Mouse (Mus musculus): Measurements from ENCODE around the gene Tspan18. TPM values are rescaled to one million over a fixed set of nuclear protein-coding genes. Genes with fewer than 3 reads are reported as not detected.

Tspan18 gene
- polyA plus RNA-seq, 1 experiment from 2014 or later = 54.1 TPM

DNA sequence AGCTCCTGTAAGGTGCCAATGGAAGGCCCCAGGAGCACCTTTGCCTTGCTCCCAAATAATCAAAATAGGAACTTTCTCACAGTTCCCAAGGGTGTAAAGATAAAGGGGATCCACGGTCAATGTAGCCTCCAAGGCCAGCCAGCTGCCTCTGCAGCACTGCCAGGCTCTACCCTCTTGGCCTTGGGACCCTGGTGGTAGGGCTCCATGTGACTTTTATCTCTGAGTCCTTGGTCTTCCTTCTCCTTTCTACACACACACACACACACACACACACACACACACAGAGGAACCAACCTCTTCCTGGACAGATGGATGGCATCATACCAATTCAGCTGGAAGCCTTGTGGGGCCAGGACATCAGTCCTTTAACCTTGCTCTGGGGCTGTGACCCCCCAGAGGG, 102.2 kb downstream of the Tspan18 start:
- no peak overlapping the region for H3K4me2 ChIP-seq (ENCODE audit: low read depth, low read length, severe bottlenecking)
- H3K4me1 ChIP-seq (replicated peaks; ENCODE audit: control insufficient read depth, insufficient read depth, low read length) = peaks cover 24% of the 10 kb centered on the region
- no peaks in the 10 kb centered on the region for H3K9me3 ChIP-seq (ENCODE audit: control insufficient read depth, low read length)
- no peak overlapping the region for H3K4me3 ChIP-seq (ENCODE audit: low read depth, low read length)
- no peaks in the 10 kb centered on the region for H3K36me3 ChIP-seq (ENCODE audit: control insufficient read depth, insufficient read depth, low read length)
- no peak overlapping the region for H3K9ac ChIP-seq (ENCODE audit: low read length)
- H3K27ac ChIP-seq (ENCODE audit: low read depth, low read length) = no peak overlapping the region
- no peaks in the 10 kb centered on the region for H3K27me3 ChIP-seq (ENCODE audit: control insufficient read depth, insufficient read depth, low read length)
- 59% methylated on average over 1 of the region's 1 CpGs for WGBS
- ATAC-seq (replicated peaks; ENCODE audit: low FRiP score) (no peak), DNase-seq (ENCODE audit: low spot score) (no peak)

DNA sequence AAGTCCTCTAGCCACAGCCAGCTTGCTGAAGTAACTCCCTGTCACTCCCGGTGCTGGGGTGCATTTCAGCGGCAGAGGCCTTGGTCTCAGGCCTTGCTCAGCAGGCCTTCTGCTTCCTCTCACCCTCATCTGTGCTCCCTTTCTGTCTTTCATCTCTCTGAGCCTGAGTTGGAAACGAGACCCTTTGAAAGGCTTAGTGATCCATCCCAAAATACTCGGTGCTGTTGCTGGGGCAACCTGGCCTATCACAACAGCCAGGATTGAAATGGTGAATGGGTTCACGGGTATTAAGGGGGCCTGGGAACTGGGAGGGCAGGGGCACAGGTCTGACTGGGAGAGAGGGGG, 105.9 kb downstream of the Tspan18 start:
- H3K4me3 ChIP-seq (ENCODE audit: low read depth, low read length) = no peak overlapping the region
- no peaks in the 10 kb centered on the region for H3K9me3 ChIP-seq (ENCODE audit: control insufficient read depth, low read length)
- peak overlapping the region; percentile 56 for H3K9ac ChIP-seq (ENCODE audit: low read length)
- H3K36me3 ChIP-seq (ENCODE audit: control insufficient read depth, insufficient read depth, low read length) = no peaks in the 10 kb centered on the region
- ATAC-seq (replicated peaks; ENCODE audit: low FRiP score) (peak; percentile 62), DNase-seq (ENCODE audit: low spot score) (peak; percentile 76)
- peak overlapping the region; percentile 98 for H3K27ac ChIP-seq (ENCODE audit: low read depth, low read length)
- 2% methylated on average over 5 of the region's 5 CpGs for WGBS
- peaks cover 28% of the 10 kb centered on the region for H3K4me1 ChIP-seq (replicated peaks; ENCODE audit: control insufficient read depth, insufficient read depth, low read length)
- no peaks in the 10 kb centered on the region for H3K27me3 ChIP-seq (ENCODE audit: control insufficient read depth, insufficient read depth, low read length)
- peak overlapping the region; percentile 47 for H3K4me2 ChIP-seq (ENCODE audit: low read depth, low read length, severe bottlenecking)

DNA sequence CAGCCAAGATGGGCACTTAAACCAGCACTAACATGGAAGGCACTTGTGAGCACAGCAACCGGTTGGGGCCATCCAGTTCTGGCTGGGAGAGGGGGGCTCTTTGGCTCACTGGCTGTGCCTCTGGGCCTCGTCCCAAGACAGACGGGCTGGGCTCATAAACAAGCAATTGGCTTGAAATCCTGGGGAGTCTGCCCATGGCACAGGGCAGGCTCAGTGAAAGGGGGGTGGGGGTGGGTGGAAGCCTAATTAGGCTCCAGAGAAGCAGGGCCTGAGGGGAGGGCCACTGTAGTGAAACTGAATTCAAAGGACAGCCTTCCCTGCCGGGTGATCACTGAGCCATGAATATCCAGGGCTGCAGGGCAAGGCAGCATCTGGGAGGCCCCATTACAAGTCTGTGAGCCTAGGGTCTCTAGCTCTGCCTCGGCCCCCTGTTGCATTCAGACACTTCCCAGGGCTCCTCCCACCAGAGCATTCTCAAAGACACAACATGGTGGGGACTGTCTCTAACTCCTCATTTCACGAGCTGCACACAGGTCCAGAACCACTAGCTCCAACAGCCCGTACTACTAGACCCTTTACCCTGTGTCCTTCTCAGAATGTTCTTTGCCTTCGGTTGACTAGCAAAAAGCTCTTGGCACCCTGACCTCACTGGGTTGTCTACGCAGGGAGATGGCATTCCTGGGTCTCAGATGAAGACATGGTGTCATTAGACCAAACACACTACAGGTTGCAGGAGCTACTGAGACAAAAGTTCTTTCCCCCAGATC, 106.4 kb downstream of the Tspan18 start:
- peaks cover 28% of the 10 kb centered on the region for H3K4me1 ChIP-seq (replicated peaks; ENCODE audit: control insufficient read depth, insufficient read depth, low read length)
- ATAC-seq (replicated peaks; ENCODE audit: low FRiP score) (peak; percentile 90), DNase-seq (ENCODE audit: low spot score) (peak; percentile 91)
- H3K9me3 ChIP-seq (ENCODE audit: control insufficient read depth, low read length) = no peaks in the 10 kb centered on the region
- H3K36me3 ChIP-seq (ENCODE audit: control insufficient read depth, insufficient read depth, low read length) = no peaks in the 10 kb centered on the region
- peak overlapping the region; percentile 98 for H3K27ac ChIP-seq (ENCODE audit: low read depth, low read length)
- WGBS = 10% methylated on average over 9 of the region's 9 CpGs
- peak overlapping the region; percentile 51 for H3K4me2 ChIP-seq (ENCODE audit: low read depth, low read length, severe bottlenecking)
- no peaks in the 10 kb centered on the region for H3K27me3 ChIP-seq (ENCODE audit: control insufficient read depth, insufficient read depth, low read length)
- 0 out of 2 replicates have a peak overlapping the region, but pooled peaks have one; percentile 18 for H3K4me3 ChIP-seq (ENCODE audit: low read depth, low read length)
- H3K9ac ChIP-seq (ENCODE audit: low read length) = peak overlapping the region; percentile 56

DNA sequence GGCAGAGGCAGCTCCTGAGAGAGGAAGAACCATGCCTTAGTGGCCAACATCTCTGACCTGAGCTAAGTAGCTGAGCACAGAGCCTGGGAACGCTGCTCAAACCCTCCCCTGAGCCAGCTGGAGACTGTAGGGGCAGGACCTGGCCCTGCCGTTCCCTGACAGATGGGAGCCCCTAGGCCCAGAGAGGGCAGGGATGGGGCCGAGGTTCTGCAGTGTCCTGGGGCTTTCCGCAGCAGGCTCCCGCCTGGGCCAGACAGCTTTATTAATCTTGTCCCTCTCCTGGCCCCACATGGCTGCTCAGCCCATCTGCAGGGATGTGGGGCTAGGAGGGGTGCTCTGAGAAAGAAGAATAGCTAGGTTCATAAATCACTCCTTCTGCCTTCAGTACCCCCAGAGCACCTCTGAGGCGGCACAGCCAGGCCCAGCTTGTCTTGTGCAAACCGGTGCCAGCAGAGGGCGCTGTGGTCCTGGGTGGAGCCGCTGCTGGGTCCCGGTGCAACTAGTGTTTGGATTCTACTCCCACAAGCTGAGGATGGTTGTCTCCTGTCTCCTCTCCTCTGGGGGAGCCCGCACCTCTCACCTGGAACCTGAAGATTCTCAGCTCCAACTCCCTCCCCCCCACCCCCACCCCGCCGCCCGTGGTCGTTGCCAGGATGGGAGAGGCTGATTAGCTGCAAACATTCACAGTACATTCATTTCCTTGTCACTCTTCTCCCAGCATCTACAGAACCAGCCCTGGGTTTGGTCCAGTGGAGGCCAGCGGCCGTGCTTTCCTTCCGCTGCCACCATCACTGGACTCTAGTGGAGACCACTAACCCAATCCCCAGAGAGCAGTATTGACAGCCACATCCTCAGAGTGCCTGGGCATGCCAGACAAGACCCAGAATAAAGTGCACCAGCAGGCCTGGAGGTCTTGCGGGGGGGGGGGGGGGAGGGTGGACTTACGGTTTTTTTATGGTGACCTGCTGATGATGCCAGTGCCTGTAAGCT, 107.4 kb downstream of the Tspan18 start:
- Histone ChIP-seq H3K9me3 (ENCODE audit: control insufficient read depth, low read length) (no peaks in the 10 kb centered on the region), H3K27ac (ENCODE audit: low read depth, low read length) (peak overlapping the region; percentile 98), H3K4me3 (ENCODE audit: low read depth, low read length) (peak overlapping the region; percentile 18), H3K36me3 (ENCODE audit: control insufficient read depth, insufficient read depth, low read length) (no peaks in the 10 kb centered on the region), H3K4me1 (replicated peaks; ENCODE audit: control insufficient read depth, insufficient read depth, low read length) (peaks cover 28% of the 10 kb centered on the region), H3K4me2 (ENCODE audit: low read depth, low read length, severe bottlenecking) (peak overlapping the region; percentile 51), H3K27me3 (ENCODE audit: control insufficient read depth, insufficient read depth, low read length) (no peaks in the 10 kb centered on the region), H3K9ac (ENCODE audit: low read length) (peak overlapping the region; percentile 55)
- DNase-seq (ENCODE audit: low spot score) = peak; percentile 97
- peak; percentile 53 for ATAC-seq (replicated peaks; ENCODE audit: low FRiP score)
- WGBS = 8% methylated on average over 20 of the region's 20 CpGs

DNA sequence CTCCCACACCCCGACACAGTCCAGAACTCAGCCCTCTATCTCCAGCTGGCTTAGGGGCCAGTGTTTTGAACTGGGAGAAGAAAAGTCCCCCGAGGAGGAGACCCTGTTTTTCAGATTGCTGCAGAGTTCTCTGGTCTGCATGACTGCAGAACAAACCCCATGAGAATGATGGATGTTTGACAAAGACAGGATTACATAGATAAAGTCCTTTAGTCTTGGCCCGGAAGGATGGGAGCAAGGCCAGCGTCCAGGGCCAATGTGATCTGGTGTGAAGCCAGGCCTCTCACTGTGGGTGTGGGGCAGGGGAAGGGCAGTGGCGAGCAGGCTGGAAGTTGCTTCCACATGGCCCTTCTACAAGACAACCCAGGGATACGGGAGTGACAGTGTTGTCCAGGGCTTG, 110.8 kb downstream of the Tspan18 start:
- Histone ChIP-seq H3K4me2 (ENCODE audit: low read depth, low read length, severe bottlenecking) (no peak overlapping the region), H3K36me3 (ENCODE audit: control insufficient read depth, insufficient read depth, low read length) (no peaks in the 10 kb centered on the region), H3K9me3 (ENCODE audit: control insufficient read depth, low read length) (no peaks in the 10 kb centered on the region), H3K9ac (ENCODE audit: low read length) (no peak overlapping the region), H3K27me3 (ENCODE audit: control insufficient read depth, insufficient read depth, low read length) (no peaks in the 10 kb centered on the region), H3K27ac (ENCODE audit: low read depth, low read length) (no peak overlapping the region), H3K4me1 (replicated peaks; ENCODE audit: control insufficient read depth, insufficient read depth, low read length) (peaks cover 19% of the 10 kb centered on the region), H3K4me3 (ENCODE audit: low read depth, low read length) (no peak overlapping the region)
- DNase-seq (ENCODE audit: low spot score) (no peak), ATAC-seq (replicated peaks; ENCODE audit: low FRiP score) (no peak)
- WGBS = 70% methylated on average over 6 of the region's 6 CpGs

DNA sequence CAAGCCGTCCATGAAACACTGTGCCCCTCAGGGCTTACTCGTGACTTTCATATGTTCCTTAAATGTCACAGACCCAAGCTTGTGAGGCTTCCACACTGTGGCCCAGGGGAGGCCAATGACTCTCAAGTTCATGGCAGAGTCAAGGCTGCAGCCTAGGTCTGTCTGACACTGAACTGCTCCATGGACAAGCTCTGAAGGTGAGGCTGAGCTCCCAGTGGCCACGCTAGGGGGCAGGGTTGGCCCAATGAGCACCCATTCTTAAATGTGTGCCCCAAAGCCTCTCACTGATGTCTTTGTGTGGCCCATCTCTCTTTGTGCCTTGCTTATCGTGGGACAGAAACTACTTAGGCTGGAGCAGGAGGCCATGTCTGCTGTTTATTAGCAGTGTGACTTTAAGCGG, 113.9 kb downstream of the Tspan18 start:
- Histone ChIP-seq H3K36me3 (ENCODE audit: control insufficient read depth, insufficient read depth, low read length) (no peaks in the 10 kb centered on the region), H3K4me2 (ENCODE audit: low read depth, low read length, severe bottlenecking) (no peak overlapping the region), H3K4me3 (ENCODE audit: low read depth, low read length) (no peak overlapping the region), H3K9me3 (ENCODE audit: control insufficient read depth, low read length) (no peaks in the 10 kb centered on the region), H3K27me3 (ENCODE audit: control insufficient read depth, insufficient read depth, low read length) (no peaks in the 10 kb centered on the region), H3K9ac (ENCODE audit: low read length) (peak overlapping the region; percentile 12; the same call in 1 of the 2 replicates), H3K27ac (ENCODE audit: low read depth, low read length) (no peak overlapping the region), H3K4me1 (replicated peaks; ENCODE audit: control insufficient read depth, insufficient read depth, low read length) (peaks cover 3% of the 10 kb centered on the region; the same call in 1 of the 2 replicates)
- WGBS = 63% methylated on average over 5 of the region's 5 CpGs
- ATAC-seq (replicated peaks; ENCODE audit: low FRiP score) (no peak), DNase-seq (ENCODE audit: low spot score) (no peak)

DNA sequence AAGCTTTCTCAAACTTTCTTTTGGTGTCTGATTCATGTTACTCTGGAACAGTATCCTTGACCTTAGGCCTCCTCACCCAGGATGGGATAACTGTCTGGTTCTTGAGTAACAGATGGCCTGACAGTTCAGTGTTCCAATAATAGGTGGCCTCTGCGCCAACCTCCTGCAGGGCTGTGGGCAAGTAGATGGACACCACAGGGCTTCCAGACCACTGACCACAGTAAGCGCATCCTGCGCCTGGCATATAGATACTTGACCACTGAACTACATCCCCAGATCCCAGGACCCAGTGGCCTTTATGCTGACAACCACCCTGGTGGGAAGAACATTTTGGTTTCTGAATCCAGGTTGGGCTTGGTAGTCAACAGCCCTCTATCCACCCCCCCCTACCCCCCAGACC, 114.7 kb downstream of the Tspan18 start:
- Histone ChIP-seq H3K27me3 (ENCODE audit: control insufficient read depth, insufficient read depth, low read length) (no peaks in the 10 kb centered on the region), H3K9ac (ENCODE audit: low read length) (no peak overlapping the region), H3K4me1 (replicated peaks; ENCODE audit: control insufficient read depth, insufficient read depth, low read length) (peaks cover 3% of the 10 kb centered on the region; the same call in 1 of the 2 replicates), H3K36me3 (ENCODE audit: control insufficient read depth, insufficient read depth, low read length) (no peaks in the 10 kb centered on the region), H3K4me2 (ENCODE audit: low read depth, low read length, severe bottlenecking) (no peak overlapping the region), H3K9me3 (ENCODE audit: control insufficient read depth, low read length) (no peaks in the 10 kb centered on the region), H3K27ac (ENCODE audit: low read depth, low read length) (no peak overlapping the region), H3K4me3 (ENCODE audit: low read depth, low read length) (no peak overlapping the region)
- 96% methylated on average over 3 of the region's 3 CpGs for WGBS
- DNase-seq (ENCODE audit: low spot score) (no peak), ATAC-seq (replicated peaks; ENCODE audit: low FRiP score) (no peak)

DNA sequence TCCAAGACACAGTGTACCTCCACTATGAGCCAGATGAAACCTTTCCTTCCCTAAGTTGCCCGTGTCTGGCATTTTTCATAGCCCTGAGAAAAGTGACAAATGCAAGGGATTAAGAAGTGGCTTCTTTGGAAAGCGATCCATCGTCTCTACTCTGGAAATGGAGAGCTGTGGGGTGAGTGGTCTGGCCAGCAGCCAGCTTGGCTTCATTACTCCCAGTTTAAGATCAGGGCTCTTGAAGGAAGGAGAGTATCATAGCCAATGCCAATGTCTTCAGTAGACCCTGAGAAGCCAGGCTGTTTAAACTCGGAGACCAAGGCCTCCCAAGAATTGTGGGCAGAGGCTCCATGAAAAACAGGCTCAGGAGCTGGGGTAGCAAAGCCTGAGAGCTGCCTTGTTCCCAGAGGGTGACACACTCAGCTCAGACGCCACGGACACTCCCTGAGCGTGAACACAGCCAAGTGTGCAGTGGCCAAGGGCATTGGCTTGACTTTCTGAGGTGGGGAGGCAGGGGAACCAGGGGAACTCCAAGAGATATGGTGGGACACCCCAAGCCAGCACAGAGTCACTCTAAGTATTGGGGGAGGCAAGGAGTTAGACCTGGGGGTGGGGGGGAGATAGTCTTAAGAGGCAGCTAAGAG, 115.8 kb downstream of the Tspan18 start:
- no peaks in the 10 kb centered on the region for H3K9me3 ChIP-seq (ENCODE audit: control insufficient read depth, low read length)
- no peak overlapping the region for H3K4me3 ChIP-seq (ENCODE audit: low read depth, low read length)
- no peak overlapping the region for H3K4me2 ChIP-seq (ENCODE audit: low read depth, low read length, severe bottlenecking)
- peaks cover 3% of the 10 kb centered on the region; the same call in 1 of the 2 replicates for H3K4me1 ChIP-seq (replicated peaks; ENCODE audit: control insufficient read depth, insufficient read depth, low read length)
- no peak overlapping the region for H3K9ac ChIP-seq (ENCODE audit: low read length)
- no peak overlapping the region for H3K27ac ChIP-seq (ENCODE audit: low read depth, low read length)
- no peaks in the 10 kb centered on the region for H3K36me3 ChIP-seq (ENCODE audit: control insufficient read depth, insufficient read depth, low read length)
- 88% methylated on average over 7 of the region's 7 CpGs for WGBS
- ATAC-seq (replicated peaks; ENCODE audit: low FRiP score) = no peak
- no peak for DNase-seq (ENCODE audit: low spot score)
- H3K27me3 ChIP-seq (ENCODE audit: control insufficient read depth, insufficient read depth, low read length) = no peaks in the 10 kb centered on the region

Measured in forebrain, embryonic 11.5 days (tissue).